Mouse (Mus musculus) lung, postnatal 10 days (tissue): ENCODE data around the gene Olfr1535.

Experiments used
- DNase-seq: peaks from one replicate; pipeline ENCODE4 v3.0.0; 2021

The Olfr1535 gene

GRCm38 (mm10) chr13:21559793-21560192 is at the start of gene Olfr1535:
TSS of gene Olfr1535 (minus strand) at chr13:21559893.
- DNase-seq: no peak

GRCm38 (mm10) chr13:21591618-21592017 is 31.9 kb upstream of the Olfr1535 start:
- no peak for DNase-seq

GRCm38 (mm10) chr13:21581659-21582058 is 22.0 kb upstream of the Olfr1535 start, which contains the start of gene Olfr1364:
TSS of gene Olfr1364 (minus strand) at chr13:21581759.
- DNase-seq: no peak

GRCm38 (mm10) chr13:21550416-21551110 is 9.1 kb downstream of the Olfr1535 start:
- DNase-seq: no peak

GRCm38 (mm10) chr13:21549487-21549886 is 10.2 kb downstream of the Olfr1535 start:
- DNase-seq: no peak

GRCm38 (mm10) chr13:21542708-21543107 is 17.0 kb downstream of the Olfr1535 start, which contains the start of gene Olfr1366:
TSS of gene Olfr1366 (minus strand) at chr13:21542808.
- DNase-seq: no peak

- peak; percentile 91 for DNase-seq
These were observed 28.9 kb downstream of the Olfr1535 start, which contains the start of gene Zkscan8 for GRCm38 (mm10) chr13:21530781-21531201. TSS of gene Zkscan8 (minus strand) at chr13:21531120.

GRCm38 (mm10) chr13:21530136-21530535 is 29.6 kb downstream of the Olfr1535 start:
- no peak for DNase-seq

- peak; percentile 90 for DNase-seq
These were observed 53.5 kb downstream of the Olfr1535 start for GRCm38 (mm10) chr13:21506221-21506649.
